10 mouse cellular contexts compared by ENCODE assay signal in genomic region chr7:55870340-55871020, GRCm38 (mm10). TPM values are rescaled to one million over a fixed set of nuclear protein-coding genes. Genes with fewer than 3 reads are reported as not detected.
A peak's percentile ranks its signal among the peaks of the same experiment; 100 is the strongest.
DNase-seq lines count a peak whose midpoint lies in the region; ATAC-seq and TF ChIP-seq lines count a peak whose summit lies in the region.
"Had no signal": no experiment of that assay in that cellular context is flagged by ENCODE, and none has a peak within 500 bp of the region (broad histone marks: within the 10 kb centered on the region; RNA-seq: fewer than 3 reads in every experiment).

No protein-coding gene starts in this region.

- WGBS in intestine, postnatal 0 days, result 91% methylated on average over 6 of the region's 6 CpGs

- DNase-seq in gastrocnemius, adult 2 months, result peak; percentile 28
- no peak for DNase-seq in gastrocnemius, adult 8-10 months (ENCODE audit: low spot score in 2 of 2)
- no peak for DNase-seq in left cerebral cortex, adult 2 months (ENCODE audit: extremely low spot score in 1 of 2, low spot score in 2 of 2)
- no peak for DNase-seq in left cerebral cortex, postnatal 36 days (ENCODE audit: low spot score in 2 of 2)
- peak; percentile 63 for DNase-seq in brain, adult 2 months (ENCODE audit: low read depth, low spot score)
- no peak for DNase-seq in frontal cortex, adult 2 months (ENCODE audit: extremely low spot score in 1 of 2, low spot score in 1 of 2)
- DNase-seq in right cerebral cortex, postnatal 36 days (ENCODE audit: low spot score in 2 of 2), result no peak
- DNase-seq: gastrocnemius, postnatal 10 days had no signal

- peaks cover 33% of the 10 kb centered on the region for H3K36me3 ChIP-seq in intestine, postnatal 0 days (ENCODE audit: control insufficient read depth, insufficient read depth)

- 0 out of 2 replicates have a peak overlapping the region, but pooled peaks have one; percentile 4 for H3K27ac ChIP-seq in gastrocnemius, adult 2 months
- H3K27ac ChIP-seq in left cerebral cortex, adult 2 months, result no peak overlapping the region
- no peak overlapping the region for H3K27ac ChIP-seq in intestine, postnatal 0 days (ENCODE audit: low read depth, low read length)

- no peak overlapping the region for H3K4me2 ChIP-seq in intestine, postnatal 0 days (replicated peaks; ENCODE audit: low read depth)

- no peak for ATAC-seq in intestine, postnatal 0 days
- ATAC-seq: inflammation-experienced regulatory T-cells, adult 6 months had no signal

- peak; percentile 17; the same call in 1 of the 2 replicates for TF ChIP-seq CTCF in gastrocnemius, adult 2 months (IDR thresholded peaks at IDR 0.05)
- TF ChIP-seq CTCF in left cerebral cortex, adult 2 months (IDR thresholded peaks at IDR 0.05), result peak; percentile 10; the same call in 1 of the 2 replicates
- peak; percentile 19; the same call in 1 of the 2 replicates for TF ChIP-seq CTCF in intestine, postnatal 0 days (IDR thresholded peaks at IDR 0.05; ENCODE audit: low read depth)

- H3K9me3 ChIP-seq in intestine, postnatal 0 days (ENCODE audit: control insufficient read depth), result no peaks in the 10 kb centered on the region

- intact Hi-C loops in gastrocnemius, adult 2 months (cut with DNase I), result no loop called here
- intact Hi-C loops in left cerebral cortex, adult 2 months (cut with DNase I), result no loop called here
- intact Hi-C loops in left cerebral cortex, postnatal 36 days (cut with DNase I), result no loop called here

- no peak overlapping the region for H3K4me3 ChIP-seq in gastrocnemius, adult 2 months
- H3K4me3 ChIP-seq in left cerebral cortex, adult 2 months, result no peak overlapping the region
- no peak overlapping the region for H3K4me3 ChIP-seq in intestine, postnatal 0 days (ENCODE audit: low read depth, low read length)

- no peaks in the 10 kb centered on the region for H3K27me3 ChIP-seq in intestine, postnatal 0 days (replicated peaks; ENCODE audit: control insufficient read depth, insufficient read depth, low read length)

- H3K9ac ChIP-seq in intestine, postnatal 0 days (ENCODE audit: low read depth, low read length), result no peak overlapping the region

- H3K4me1 ChIP-seq in intestine, postnatal 0 days (replicated peaks; ENCODE audit: control insufficient read depth, insufficient read depth, low read length), result no peaks in the 10 kb centered on the region; the same call in 1 of the 2 replicates

RNA-seq across cellular contexts. Expression of gene Cyfip1, which starts 28.9 kb away (rescaled TPM):
- 10 to 100 TPM; 18.6 to 27.2 TPM for total RNA-seq in gastrocnemius, adult 2 months (2021)
- total RNA-seq in gastrocnemius, adult 8-10 months (2022), result 10 to 100 TPM; 16.8 to 18.0 (median 17.4) TPM
- 10 to 100 TPM; 68.1 to 75.4 TPM for total RNA-seq in left cerebral cortex, adult 2 months (2021)
- total RNA-seq in left cerebral cortex, postnatal 36 days (2021), result 10 to 100 TPM; 65.5 to 73.2 TPM
- 49.0 and 54.2 TPM in 2 replicates for polyA plus RNA-seq in intestine, postnatal 0 days (2015; fragmentation: Nextera tagmentation; extraction: Ambion mirVana)
- polyA plus RNA-seq in frontal cortex, adult 2 months (2012; rRNA removed), result 56.4 and 62.3 TPM in 2 replicates

Comparison
In these comparisons a context has a peak if more than half of its experiments do, and no peak if none do; other contexts are left out.
1. DNase-seq: peak in gastrocnemius, adult 2 months (single experiment) and brain, adult 2 months (single experiment); none in gastrocnemius, adult 8-10 months (0 of 2), left cerebral cortex, adult 2 months (0 of 2), left cerebral cortex, postnatal 36 days (0 of 2), frontal cortex, adult 2 months (0 of 2) and right cerebral cortex, postnatal 36 days (0 of 2).
2. Peak in every context shown above with its lines, with median percentiles within 50 percentile points of each other: CTCF ChIP-seq.